Mouse (Mus musculus) forelimb bud, embryonic 11.5 days (tissue): ENCODE measurements around the gene Hnrnpr.

Experiments
- DNase-seq: peaks from one replicate; pipeline ENCODE4 v3.0.0-alpha.2; 2012; ENCODE audit warnings: low read depth, low spot score

Hnrnpr gene

GRCm38 (mm10) chr4:136308355-136308754, 2.4 kb upstream of the Hnrnpr start:
- DNase-seq: no peak

GRCm38 (mm10) chr4:136309780-136310179, 962 bp upstream of the Hnrnpr start:
- DNase-seq: peak; percentile 65

DNA sequence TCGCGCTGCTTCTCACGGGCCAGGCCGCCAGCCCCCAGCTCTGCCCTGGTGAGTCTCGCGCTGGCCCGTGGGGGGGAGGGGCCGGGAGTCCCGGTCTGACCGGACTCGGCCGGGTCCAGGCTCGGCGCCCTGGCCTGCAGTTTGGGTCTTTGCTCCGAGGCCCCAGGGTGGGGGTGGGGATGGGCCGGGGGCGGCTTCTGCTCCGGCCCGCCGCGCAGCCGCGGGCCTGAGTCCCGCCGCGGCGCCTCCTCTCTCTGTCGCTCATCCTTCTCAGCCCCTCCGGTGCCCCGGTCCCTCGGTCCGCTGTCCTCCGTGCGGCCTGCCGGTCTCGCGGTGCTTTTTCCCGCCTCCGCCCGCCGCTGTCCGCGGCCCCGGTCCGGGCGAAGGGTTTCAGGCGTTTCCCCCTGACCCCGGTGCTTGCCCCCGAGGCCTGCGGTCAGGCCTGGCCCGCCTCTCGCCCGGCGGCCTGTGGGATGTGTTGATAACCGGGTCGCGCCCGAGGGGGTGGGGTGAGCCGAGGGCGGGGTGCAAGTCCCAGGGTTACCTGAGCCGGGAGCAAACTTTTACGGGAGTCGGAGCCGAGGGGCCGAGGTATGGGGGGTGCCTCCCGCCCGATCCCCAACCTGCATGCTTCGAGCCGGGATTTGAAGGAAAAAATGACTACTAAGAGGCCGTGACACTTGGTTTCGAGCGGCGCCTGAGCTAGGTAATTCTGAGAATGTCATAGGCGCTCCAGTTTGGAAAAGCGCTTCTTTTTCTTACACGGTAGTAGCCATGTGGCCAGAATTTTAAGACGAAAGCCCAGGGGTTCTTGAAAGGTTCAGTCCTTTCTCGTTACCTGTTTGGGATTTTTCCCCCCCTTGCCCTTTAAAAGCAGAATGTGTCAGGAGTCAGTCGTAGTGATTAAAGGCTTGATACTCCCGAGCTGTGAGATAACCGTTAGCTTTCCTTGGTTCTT, 579 bp downstream of the Hnrnpr start:
- DNase-seq: peak; percentile 40

DNA sequence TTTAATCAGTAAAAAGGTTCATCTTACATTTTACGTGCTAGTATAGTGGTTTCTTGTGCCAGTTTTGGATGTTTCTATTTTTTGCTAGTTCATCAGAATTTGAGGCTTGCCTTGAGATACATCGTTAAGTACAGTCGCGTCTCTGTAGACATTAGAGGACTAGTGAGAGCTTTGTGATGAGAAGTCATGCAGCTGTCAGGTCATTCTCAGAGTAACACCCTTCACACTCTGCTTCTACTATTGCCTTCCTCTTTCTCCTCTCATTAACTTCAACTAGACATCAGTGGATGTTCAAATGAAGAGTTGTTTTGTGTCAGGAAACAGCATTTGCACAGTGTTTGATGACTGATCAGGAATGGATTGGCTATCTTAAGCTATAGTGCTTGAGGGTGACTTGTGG, 1.9 kb downstream of the Hnrnpr start:
- DNase-seq: no peak

GRCm38 (mm10) chr4:136317667-136318066, 6.9 kb downstream of the Hnrnpr start:
- no peak for DNase-seq

- no peak for DNase-seq
Observed at GRCm38 (mm10) chr4:136320016-136320415, 9.3 kb downstream of the Hnrnpr start.

DNA sequence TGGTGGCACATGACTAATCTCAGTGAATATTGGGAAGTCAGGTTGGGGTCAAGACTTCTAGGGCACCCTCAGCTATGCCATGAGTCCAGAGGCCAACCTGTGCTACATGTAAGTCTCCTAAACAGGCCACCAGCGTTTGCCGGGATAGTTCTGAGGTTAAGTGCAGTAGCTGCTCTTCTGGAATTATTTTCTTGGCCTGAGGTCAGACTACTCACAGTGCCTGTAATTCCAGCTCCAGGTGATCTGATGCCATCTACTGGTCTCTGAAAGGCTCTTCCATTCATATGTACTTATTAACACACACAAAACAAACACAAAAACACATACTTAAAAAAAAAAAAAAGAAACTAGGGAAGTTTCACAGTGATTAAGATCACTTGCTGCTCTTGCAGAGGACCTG, 13.5 kb downstream of the Hnrnpr start:
- DNase-seq: no peak

- no peak for DNase-seq
Observed at GRCm38 (mm10) chr4:136327238-136327637, 16.5 kb downstream of the Hnrnpr start.

- no peak for DNase-seq
Observed at GRCm38 (mm10) chr4:136328115-136328514, 17.4 kb downstream of the Hnrnpr start.

DNA sequence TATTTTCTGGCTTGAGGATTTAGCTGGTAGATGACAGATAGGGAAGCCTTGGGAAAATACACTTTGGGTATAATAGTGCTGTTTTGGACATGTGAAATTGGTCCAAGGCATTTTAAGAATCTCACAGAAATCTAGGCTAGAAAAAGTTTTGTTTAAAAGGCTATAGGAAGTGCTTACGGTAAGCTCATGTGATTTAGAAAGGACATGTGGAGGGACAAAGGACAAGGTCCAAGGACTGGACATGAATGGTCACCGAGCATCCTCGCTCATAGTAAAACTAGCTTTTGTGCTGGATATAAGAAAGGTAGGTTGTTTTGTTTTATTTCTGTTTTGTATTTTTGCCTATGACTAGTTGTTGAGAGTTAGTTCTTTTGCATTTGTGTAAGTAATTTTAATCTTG, 21.0 kb downstream of the Hnrnpr start:
- DNase-seq: no peak

- no peak for DNase-seq
Observed at GRCm38 (mm10) chr4:136333191-136333590, 22.4 kb downstream of the Hnrnpr start.

DNA sequence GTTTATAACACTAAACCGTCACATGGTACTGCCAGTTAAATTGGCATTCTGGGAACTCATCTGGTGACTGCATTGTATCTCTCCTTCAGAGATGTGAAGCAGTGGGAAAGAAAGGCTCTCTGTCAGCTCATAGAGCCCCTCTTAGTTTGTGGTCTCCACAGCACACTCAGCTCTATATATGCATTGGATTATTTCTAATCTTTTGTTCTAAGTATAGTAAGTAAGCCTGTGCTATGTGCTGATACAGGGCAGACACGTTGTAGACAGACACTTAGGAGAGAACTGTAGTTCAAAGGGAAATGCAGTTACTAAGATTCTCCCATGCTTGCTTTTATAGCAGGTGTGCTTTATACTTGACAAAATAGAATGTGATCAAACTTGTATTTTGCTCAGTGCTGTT, 24.3 kb downstream of the Hnrnpr start:
- DNase-seq: no peak

DNA sequence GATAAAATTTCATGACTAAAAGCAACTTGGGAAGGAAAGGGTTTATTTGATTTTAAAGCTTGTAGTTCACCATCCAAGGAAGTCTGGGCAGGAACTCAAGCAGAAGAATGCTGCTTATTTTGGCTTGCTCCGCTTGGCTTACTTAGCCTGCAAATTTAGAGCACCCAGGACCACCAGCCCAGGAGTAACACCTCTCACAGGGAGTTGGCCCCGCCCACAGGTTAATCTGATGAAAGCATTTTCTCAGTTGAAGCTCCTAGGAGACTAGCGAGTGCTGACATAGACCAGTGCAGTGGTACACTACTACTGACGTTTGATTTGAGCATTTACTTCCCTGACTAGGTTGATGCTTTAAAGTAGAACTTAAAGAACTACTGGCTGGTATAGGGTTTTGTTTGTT, 26.4 kb downstream of the Hnrnpr start:
- no peak for DNase-seq

DNA sequence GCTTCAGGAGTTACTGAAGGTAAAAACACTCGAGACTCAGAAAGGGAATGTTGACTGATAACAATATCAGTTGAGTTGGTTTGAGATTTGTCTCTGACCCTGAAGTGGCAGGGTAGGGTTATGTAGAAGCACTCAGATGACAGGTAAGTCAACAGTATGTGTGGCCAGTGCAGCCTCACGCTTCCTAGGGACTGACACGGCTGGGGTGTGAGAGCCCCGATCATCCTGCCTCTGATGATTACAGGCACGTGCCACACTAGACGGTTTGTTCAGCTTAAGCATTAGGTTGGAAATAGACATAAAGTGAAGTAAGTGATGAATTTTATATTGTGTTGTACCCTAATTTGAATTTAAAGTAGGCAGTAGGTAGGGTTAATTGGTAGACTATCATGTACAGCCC, 38.9 kb downstream of the Hnrnpr start:
- no peak for DNase-seq

GRCm38 (mm10) chr4:136357026-136357425, 46.3 kb downstream of the Hnrnpr start:
- DNase-seq: no peak

GRCm38 (mm10) chr4:136357429-136357828, 46.7 kb downstream of the Hnrnpr start:
- DNase-seq: no peak

DNA sequence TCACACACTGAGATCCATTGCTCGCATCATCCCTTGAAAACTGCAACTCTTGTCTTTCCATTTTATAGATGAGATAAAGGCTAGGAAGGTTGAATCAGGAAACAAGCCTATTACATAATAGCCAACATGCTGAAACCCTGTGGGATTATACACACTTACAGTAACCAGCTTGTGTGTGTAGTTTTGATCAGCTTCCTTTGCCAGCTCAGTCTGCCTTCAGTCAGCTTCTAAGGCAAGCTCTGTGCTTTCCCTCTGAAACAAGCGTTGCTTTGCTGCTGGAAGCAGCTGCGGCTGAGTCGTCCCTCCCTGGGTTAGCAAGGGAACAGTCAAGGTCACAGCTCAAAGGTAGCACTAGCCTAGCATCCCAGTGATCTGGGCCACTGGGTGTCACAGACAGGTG, 57.1 kb downstream of the Hnrnpr start:
- DNase-seq: no peak

GRCm38 (mm10) chr4:136369727-136370126, 59.0 kb downstream of the Hnrnpr start:
- DNase-seq: peak; percentile 72

- DNase-seq: no peak
Observed at GRCm38 (mm10) chr4:136373494-136374181, 62.9 kb downstream of the Hnrnpr start.

GRCm38 (mm10) chr4:136377001-136377400, 66.3 kb downstream of the Hnrnpr start:
- DNase-seq: no peak

DNA sequence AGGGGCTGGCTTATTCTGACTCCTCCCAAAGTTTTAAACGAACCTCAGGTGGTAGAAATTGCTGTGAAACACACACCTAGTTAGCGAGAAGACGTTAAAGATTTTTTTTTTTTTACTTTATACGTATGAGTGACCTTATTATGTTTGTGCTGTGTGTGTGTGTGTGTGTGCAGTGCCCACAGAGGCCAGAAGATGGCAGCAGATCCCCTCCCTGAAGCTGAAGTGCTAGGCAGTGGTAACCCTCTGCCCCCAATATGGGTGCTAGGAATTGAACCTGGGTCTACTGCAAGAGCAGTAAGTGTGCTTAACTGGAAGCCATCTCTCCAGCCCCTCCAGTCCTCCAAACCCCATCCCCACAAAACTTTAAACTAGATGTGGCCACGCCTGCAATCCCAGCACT, 72.3 kb downstream of the Hnrnpr start:
- no peak for DNase-seq

- no peak for DNase-seq
Observed at GRCm38 (mm10) chr4:136383839-136384238, 73.1 kb downstream of the Hnrnpr start.

- DNase-seq: no peak
Observed at GRCm38 (mm10) chr4:136387261-136387660, 76.5 kb downstream of the Hnrnpr start.
